Mouse (Mus musculus) kidney, adult 9 months (tissue): Measurements from ENCODE around the gene Ppp5c.
A peak's percentile ranks its signal among the peaks of the same experiment; 100 is the strongest.

Experiments used
- DNase-seq: peaks from one replicate; pipeline ENCODE4 v3.0.0; 2022

Ppp5c gene

GRCm38 (mm10) chr7:17011909-17012590, 15.7 kb downstream of the Ppp5c start:
- DNase-seq: no peak

- DNase-seq: no peak
Observed at GRCm38 (mm10) chr7:17010010-17010347, 17.7 kb downstream of the Ppp5c start.

GRCm38 (mm10) chr7:17009326-17010009, 18.3 kb downstream of the Ppp5c start:
- DNase-seq: no peak

GRCm38 (mm10) chr7:17007300-17007699, 20.4 kb downstream of the Ppp5c start:
- peak; percentile 64 for DNase-seq

GRCm38 (mm10) chr7:17004716-17005115, 23.0 kb downstream of the Ppp5c start:
- peak; percentile 61 for DNase-seq

- peak; percentile 89 for DNase-seq
Observed at GRCm38 (mm10) chr7:17003230-17003960, 24.3 kb downstream of the Ppp5c start.

GRCm38 (mm10) chr7:17002375-17003195, 25.1 kb downstream of the Ppp5c start:
- DNase-seq: peak; percentile 92

- DNase-seq: peak; percentile 93
Observed at GRCm38 (mm10) chr7:16999650-17000049, 28.1 kb downstream of the Ppp5c start.

GRCm38 (mm10) chr7:16999233-16999632, 28.5 kb downstream of the Ppp5c start:
- no peak for DNase-seq

- DNase-seq: no peak
Observed at GRCm38 (mm10) chr7:16995345-16995744, 32.4 kb downstream of the Ppp5c start.

- no peak for DNase-seq
Observed at GRCm38 (mm10) chr7:16994400-16994799, 33.3 kb downstream of the Ppp5c start.

- DNase-seq: peak; percentile 57
Observed at GRCm38 (mm10) chr7:16993651-16994399, 33.9 kb downstream of the Ppp5c start.

GRCm38 (mm10) chr7:16992451-16992807, 35.3 kb downstream of the Ppp5c start, which contains the start of gene Ccdc8:
Ccdc8 (plus strand) TSS chr7:16992708.
- no peak for DNase-seq

- no peak for DNase-seq
Observed at GRCm38 (mm10) chr7:16991681-16992450, 35.9 kb downstream of the Ppp5c start.

- no peak for DNase-seq
Observed at GRCm38 (mm10) chr7:16990006-16990744, 37.5 kb downstream of the Ppp5c start.

GRCm38 (mm10) chr7:16988405-16988804, 39.3 kb downstream of the Ppp5c start:
- no peak for DNase-seq

GRCm38 (mm10) chr7:16987541-16988149, 40.1 kb downstream of the Ppp5c start:
- no peak for DNase-seq

GRCm38 (mm10) chr7:16982859-16983568, 44.7 kb downstream of the Ppp5c start, which contains the start of gene Gm42372:
Gm42372 (plus strand) TSS chr7:16983086.
- no peak for DNase-seq

GRCm38 (mm10) chr7:16980348-16980747, 47.4 kb downstream of the Ppp5c start:
- DNase-seq: no peak
